Mouse (Mus musculus): ENCODE measurements at regions not wholly inside any gene's neighbourhood (a gene's known extent, or its start where the extent isn't known, plus 50 kb on each side); places are given as distances from the start of the nearest gene placed in this dataset.

DNA sequence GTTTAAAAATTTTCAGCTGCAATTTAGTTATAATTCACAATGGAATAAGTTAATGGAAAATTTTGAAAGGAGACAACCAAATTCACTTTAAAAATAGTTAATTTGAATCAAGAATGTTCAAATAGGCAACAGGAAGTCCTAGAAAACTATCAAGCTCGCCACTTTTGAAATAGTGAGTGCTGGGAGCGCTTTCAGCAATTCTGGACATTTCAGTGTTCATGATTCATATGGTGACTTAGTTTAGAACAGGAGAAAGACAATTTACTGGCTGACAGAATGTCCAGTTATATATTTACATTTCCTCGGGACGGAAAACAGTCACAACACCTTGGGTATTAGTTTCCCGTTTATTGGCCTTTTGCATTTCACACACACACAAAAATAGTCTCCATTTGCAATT lies 691.9 kb upstream of the Adgrl2 start:
- no peak for DNase-seq (ENCODE audit: low spot score in 2 of 2)
- intact Hi-C loops (cut with DNase I) = no loop called here

DNA sequence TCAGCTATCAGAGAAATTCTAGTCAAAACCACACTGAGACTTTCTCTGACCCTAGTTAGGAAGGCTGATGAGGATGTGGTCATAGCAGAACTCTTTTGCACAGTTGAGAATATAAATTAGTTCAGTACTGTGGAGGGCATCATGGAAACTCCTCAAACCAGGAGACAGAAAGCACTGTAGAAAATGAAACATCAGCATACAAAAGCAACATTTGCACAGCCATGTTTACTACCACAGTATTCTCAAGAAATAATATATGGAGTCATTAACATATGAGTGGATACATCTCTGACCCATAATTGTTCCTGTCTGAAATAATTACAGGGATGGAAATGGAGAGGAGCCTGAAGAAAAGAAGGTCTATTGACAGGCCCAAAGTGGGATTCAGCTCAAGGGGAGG lies 683.6 kb upstream of the Adgrl2 start:
- intact Hi-C loops (cut with DNase I) = no loop called here
- no peak for DNase-seq (ENCODE audit: low spot score in 2 of 2)

DNA sequence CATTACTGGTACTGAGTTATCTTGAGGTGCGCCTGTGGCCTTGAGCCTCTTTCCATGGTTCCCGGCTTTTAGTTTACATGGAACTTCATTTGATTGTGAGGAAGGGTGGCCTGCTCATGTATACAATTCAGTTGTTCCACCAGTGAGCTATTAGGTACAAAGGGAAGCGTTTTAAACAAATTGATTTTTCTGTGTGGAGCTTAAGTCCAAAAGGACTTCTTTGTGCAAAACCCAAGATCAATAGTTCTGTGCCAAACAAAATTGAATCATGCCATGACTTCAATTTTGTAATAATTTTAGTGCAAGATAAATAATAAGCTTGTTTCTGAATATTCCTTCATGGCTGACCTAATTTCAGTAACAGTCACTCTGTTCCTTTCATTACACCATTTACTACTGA lies 674.3 kb upstream of the Adgrl2 start:
- intact Hi-C loops (cut with DNase I) = no loop called here
- DNase-seq (ENCODE audit: low spot score in 2 of 2) = no peak

DNA sequence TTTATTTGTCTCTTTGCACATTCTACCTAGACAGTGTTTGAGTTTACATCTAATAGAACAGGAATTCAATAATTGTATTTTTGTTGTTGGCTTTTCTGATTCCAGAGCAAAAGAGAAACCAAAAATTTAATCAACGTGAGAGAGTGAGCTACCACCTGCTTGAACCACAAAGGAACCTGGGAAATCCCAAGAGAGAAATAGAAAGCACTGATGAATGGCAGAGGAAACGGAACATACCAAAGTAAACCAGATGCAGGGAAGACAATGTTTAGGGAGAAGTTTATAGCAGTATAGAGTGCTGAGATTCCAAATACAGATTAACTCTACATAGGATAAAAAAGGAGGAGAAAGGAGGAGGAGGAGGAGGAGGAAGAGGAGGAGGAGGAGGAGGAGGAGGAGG lies 648.0 kb upstream of the Adgrl2 start:
- DNase-seq (ENCODE audit: low spot score in 2 of 2) = no peak
- intact Hi-C loops (cut with DNase I) = no loop called here

DNA sequence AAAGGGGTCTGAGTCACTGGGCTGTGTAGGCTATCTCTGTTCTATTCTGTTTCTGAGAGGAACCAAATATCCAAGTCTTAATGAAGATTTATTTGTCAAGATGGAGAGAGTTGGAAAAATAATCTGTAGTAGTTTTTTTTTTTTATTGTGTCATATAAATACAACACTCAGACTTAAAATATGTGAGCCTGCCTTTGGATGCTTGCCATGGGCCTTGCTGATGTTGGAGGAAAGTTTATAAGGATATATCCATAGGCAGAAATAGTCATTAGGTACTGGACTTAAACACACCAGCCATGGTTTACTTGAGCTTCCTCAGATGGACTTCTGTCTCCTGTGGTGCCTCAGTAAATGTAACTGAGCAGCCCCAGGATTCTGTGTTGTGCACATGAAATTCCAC lies 635.8 kb upstream of the Adgrl2 start:
- DNase-seq (ENCODE audit: low spot score in 2 of 2) = no peak
- intact Hi-C loops (cut with DNase I) = no loop called here

DNA sequence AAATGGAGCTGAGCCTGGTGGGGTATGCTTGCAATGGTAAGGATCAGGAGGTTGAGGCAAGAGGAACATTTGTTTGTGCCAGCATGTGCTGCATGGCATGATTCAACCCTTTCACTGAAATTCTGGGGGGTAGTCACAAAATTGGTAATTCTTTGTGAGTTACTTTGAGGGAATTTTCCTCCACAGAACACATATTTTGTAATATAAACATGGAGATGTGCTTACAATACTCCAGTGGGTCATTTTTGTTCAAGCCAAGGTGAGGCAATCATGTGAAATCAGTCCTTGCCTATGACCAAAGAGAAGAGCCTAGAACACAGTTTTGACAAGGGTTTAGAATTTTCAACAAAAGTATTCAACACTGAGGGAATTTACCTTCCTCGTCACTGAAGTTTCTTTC lies 635.1 kb upstream of the Adgrl2 start:
- intact Hi-C loops (cut with DNase I) = no loop called here
- DNase-seq (ENCODE audit: low spot score in 2 of 2) = no peak

DNA sequence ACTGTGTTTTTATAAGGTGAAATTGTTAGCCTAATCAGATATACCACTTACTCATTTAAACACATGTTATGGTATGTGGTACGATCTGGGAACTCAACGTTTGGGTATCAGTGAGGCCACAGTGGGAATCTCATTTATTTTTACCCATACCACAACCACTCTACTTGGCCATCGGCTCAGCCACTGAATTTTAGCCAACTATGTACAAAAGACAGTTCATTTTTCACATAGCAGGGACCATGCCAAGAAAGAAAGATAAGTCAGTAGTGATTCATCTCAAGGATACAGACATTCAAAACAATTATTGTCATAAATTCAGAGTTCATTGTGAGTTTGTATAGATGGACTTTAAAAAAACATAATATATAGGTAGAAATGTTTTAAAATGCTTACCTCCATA lies 634.7 kb upstream of the Adgrl2 start:
- intact Hi-C loops (cut with DNase I) = no loop called here
- no peak for DNase-seq (ENCODE audit: low spot score in 2 of 2)

DNA sequence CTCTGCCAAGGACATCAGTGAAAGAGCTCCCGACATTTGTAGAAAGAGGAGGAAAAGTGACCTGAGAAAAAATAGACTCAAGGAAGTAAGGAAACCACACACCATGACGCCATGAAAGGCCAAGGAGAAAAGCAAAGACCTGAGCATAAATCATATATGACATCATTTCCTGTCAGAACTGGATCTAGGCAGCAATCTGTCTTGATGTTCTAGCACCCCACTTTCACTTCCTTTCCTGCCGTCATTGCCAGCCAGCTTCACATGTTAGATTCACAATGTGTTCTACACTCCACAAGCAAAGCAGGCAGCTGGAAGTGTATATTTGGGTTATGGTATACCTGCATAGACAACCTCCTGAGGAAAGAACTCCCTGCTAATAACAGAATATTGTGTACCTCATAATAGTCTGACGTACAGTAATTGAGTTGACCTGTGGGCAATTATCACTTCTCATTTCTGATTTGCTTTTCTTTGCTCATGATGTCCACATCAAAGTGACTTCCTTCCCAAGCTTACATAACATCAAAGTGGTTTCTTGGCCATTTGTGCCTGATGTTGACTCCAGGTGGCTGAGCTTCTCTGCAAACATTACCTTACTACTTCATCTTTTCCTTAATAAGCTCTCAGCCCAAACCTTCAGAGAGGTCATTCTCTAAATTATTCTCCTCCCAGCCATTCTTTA lies 633.6 kb upstream of the Adgrl2 start:
- intact Hi-C loops (cut with DNase I) = no loop called here
- DNase-seq (ENCODE audit: low spot score in 2 of 2) = no peak

DNA sequence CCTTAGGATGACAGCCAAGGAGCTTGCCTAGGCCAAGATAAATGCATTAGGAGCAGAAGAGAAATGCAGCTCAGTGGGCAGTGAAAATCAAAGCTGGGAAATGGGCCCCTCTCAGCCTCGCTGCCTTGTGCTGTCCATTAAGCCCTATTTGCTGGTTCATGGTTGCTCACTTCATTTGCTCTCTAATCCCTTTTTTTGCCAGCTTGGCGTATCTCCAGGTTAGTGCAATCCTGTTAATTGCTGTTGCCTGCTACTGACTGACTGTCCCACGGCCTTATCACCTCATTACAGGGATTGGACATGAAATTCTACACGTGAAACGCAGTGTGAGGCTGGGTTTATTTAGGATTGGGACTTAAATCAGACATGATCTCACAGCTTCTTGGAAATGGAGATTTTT lies 613.5 kb upstream of the Adgrl2 start:
- intact Hi-C loops (cut with DNase I) = no loop called here

DNA sequence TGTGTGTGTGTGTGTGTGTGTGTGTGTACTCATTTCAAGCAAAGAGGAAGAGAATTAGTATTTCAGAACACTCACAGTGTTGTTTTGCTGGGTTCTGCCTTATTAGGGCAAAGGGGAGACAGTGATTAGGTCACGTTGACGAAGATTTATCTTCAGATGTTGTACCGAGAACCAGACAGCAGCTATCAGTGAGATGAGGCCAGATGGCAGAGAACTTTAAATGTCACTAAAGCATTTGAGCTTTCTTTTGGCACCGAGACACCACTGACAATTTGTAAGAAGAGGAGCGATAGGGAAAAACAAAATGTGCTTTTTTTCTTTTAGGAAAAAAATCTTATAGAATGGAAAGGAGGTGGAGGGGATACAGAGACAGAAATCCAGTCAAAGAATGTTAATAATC lies 610.9 kb upstream of the Adgrl2 start:
- DNase-seq (ENCODE audit: low spot score in 2 of 2) = peak in 1 of 2 experiments; percentile 2

More for the DNA sequence above, 613.5 kb upstream of the Adgrl2 start:
- DNase-seq (ENCODE audit: low spot score in 2 of 2) = no peak

DNA sequence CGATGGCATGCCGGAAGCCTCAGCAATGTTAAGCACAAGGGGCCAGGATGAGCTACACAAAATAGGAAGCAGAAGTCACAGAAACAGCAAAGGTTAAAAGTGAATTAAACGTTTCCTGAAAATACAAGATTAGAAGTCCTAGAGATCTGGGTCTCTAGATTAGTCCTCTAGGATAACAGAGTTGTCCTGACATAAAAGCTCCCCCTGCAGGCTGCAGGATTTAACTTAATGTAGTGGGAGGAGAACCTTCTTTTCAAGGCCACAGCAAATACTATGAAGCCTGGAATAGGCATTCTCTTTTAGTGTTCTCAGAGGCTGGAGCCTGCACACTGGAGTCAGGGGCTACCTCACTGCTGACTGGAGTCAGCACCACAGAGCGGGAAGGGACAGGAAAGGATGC lies 604.1 kb upstream of the Adgrl2 start:
- DNase-seq (ENCODE audit: low spot score in 2 of 2) = peak in 1 of 2 experiments; percentile 8
- intact Hi-C loops (cut with DNase I) = no loop called here

More for the DNA sequence above, 610.9 kb upstream of the Adgrl2 start:
- intact Hi-C loops (cut with DNase I) = no loop called here

DNA sequence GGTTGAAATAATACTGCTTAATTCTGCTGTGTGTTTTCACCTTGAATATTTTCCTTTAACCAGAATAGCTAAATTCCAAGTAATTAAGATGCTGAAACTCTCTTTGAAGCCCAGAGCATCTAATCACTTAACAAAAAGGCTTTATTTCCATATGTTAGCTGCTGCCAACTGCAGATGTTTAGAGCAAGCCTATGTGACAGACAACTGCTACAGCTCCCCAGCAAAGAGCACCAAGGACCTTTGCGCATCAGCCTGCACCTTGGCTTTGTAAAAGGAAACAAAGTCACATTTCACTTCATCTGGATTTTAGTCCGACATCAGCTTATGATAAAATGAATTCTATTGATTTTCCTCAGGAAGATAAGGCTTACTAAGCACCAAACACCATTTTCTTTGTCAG lies 595.4 kb upstream of the Adgrl2 start:
- intact Hi-C loops (cut with DNase I) = no loop called here
- no peak for DNase-seq (ENCODE audit: low spot score in 2 of 2)

DNA sequence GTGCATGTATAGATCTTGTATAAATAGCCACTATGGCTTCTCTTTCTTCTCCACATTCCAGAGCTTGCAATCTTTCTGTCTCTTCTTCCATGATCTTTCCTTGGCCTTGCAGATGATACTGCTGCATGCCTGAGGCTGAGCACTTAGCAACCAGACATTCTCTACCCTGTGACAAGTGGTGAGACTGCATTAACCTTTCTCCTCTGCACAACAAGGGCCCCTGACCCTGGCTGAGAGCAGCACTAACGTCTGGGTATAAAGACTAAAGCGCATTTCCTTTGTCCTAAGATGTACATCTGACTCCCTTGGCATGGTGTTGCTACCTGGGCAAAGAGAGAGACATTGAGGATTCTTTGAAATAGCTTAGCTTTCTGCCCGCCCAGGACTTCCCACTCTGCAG lies 590.8 kb upstream of the Adgrl2 start:
- no peak for DNase-seq (ENCODE audit: low spot score in 2 of 2)
- intact Hi-C loops (cut with DNase I) = no loop called here

DNA sequence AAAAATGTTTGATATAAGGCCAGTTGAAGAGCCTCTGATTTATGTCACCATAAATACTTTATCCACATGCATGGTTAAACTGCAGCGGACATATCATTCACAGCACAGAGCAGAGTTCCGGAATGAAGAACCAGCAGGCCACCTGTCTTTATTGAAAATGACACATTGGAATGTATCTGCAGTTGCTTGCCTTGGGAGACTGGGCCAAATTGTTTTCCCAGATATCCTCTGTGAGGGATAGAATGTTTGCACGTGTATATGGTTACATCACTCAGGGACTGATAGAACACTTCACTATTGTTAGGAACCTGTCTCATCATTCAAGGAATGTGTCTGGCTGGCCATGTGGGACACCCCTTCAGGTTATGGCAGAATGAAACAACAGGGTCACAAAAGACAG lies 585.3 kb upstream of the Adgrl2 start:
- DNase-seq (ENCODE audit: low spot score in 2 of 2) = no peak
- intact Hi-C loops (cut with DNase I) = no loop called here

DNA sequence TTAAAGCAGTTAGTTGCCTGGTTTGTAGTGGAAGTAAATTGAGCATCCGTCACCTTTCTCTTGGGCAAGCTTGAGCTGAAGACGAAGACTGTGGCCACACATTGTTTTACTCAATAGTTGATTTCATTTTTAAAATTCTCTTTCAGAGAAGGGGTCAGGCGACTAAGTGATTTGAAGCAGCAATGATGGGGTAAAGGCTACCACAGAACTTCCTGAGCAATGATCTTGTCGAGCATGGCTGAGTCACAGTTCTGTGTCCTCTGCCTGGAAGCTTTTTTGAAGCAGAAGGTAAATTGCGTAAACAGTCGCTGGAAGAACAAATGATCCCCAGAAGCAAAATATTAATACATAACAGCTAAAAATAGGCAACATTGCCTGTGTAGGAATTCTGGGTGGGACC lies 576.5 kb upstream of the Adgrl2 start:
- intact Hi-C loops (cut with DNase I) = no loop called here
- no peak for DNase-seq (ENCODE audit: low spot score in 2 of 2)

DNA sequence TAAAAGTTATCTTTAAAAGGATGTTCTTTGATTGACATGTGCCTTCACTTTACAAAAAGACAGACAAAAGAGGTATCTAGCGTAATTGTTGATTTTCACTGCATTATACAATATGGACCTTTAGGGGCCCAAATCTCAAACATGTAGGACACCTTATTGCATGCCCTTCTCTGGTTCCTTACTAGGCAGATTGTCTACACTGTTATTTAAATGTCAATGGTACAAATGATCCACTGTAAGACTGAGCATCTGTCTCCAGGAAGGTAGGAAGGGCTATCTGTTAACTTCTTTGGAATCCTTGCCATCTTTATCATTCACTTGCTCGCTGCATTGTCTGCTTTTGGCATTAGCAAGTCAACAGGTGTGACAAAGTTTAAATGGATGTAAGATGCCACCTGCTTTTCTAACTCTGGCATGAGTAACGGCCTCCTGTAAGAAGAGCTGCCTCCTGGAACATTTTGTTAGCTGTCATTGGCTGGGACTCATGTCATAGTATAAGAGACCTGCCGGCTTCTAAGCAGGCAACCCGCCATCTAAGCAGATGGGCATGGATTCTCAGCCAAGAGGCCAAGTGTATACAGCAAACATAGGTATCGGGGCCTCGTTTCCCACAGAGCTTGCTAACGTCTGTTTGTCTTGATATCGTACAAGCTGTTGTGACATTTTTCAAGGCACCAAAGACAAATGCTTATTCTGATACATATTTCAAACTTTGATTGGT lies 560.0 kb upstream of the Adgrl2 start:
- DNase-seq (ENCODE audit: low spot score in 2 of 2) = no peak
- intact Hi-C loops (cut with DNase I) = no loop called here

DNA sequence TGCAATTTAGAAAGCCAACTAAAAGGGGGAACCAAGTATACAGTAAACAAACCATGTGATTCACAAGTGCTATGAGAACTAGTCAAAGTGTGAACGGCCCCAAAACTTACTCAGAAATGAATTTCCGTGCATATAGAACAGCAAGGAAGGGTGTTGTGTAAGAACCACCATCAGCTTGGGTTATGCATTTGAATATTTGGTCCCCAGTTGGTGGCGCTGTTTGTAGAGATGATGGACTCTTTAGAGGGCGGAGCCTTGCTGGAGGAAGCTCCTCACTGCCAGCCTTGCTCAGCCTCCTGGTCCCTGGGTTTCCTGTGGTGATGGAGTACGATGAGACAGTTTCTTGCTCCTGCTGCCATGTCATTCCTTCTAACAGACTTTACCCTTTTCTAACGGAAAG lies 556.7 kb upstream of the Adgrl2 start:
- intact Hi-C loops (cut with DNase I) = no loop called here
- peak in 1 of 2 experiments; percentile 6 for DNase-seq (ENCODE audit: low spot score in 2 of 2)

DNA sequence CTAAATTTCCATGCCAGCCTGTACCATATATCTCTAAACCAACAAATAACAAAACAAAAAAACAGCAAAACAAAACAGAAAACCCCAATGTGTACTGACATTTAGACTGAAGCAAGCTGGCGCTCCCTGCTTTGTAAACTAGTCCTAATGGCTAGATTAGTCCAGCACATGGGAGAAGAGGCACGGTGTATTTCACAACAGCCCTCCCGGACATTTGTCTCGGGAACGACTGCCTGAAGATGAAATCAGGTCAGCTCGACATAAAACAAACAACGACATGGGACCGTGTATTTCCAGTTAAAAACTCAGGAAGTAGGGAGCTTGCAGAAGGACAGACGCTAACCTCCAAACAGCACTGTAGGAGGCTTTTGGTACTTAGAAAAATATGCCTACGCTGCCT lies 555.9 kb upstream of the Adgrl2 start:
- intact Hi-C loops (cut with DNase I) = no loop called here
- no peak for DNase-seq (ENCODE audit: low spot score in 2 of 2)

DNA sequence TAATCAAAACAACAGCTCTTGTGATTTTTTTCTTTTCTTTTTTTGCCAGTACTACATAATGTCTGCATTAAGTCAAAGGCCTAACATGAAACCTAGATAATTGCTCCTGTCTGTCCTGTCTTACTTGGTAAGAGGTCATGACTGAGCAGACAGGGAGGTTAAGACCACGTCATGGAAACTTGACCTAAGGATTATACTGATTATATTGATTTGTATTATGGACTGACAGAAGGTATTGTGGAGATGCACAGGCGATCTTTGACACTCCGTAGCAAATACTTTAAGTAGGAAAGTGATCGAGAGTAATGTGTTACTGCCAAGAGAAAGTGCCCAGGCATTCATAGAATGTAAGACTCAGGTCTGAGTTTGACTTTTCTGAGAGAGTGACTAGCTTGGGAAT lies 543.8 kb upstream of the Adgrl2 start:
- no peak for DNase-seq (ENCODE audit: low spot score in 2 of 2)
- intact Hi-C loops (cut with DNase I) = no loop called here

DNA sequence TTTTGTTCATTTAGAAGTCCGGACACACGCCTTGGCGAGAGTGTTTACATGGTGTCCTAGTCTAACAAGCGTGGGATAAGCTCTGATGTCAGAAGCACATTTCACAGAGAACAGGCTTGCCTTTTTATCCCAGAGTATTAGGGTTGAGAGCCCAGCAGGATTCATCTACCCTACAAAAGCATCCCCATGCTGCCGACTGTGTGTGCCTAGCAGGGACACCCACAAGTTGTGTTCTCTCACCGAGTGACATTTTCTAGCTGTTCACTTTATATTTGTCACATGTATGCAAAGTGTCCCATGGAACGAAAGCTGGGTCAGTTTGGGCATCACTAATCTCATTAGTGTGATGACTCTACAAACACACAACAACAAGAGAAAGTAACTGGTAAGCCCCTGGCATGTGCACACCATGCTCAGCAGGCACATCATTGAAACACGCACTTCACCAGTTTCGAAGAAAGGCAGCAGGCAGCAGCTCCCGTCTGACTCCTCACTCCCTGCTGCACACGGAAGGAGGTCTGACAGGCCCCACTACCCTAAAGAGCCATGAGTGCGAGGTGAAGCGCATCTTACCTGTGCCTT lies 539.8 kb upstream of the Adgrl2 start:
- intact Hi-C loops (cut with DNase I) = no loop called here
- DNase-seq (ENCODE audit: low spot score in 2 of 2) = no peak

DNA sequence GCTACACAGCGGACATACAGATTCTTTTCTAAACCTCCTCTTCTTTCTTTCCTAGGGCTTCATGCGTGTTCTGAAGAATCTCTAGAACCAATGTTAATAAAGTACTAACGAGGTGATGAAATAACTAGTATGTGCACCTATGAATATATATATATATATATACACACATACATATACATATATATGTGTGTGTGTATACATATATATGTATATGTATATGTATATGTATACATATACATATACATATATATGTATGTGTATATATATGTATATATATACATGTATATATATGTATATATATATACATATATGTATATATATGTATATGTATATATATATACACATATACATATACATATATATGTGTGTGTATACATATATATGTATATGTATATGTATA lies 536.2 kb upstream of the Adgrl2 start:
- intact Hi-C loops (cut with DNase I) = no loop called here
- no peak for DNase-seq (ENCODE audit: low spot score in 2 of 2)

Measured in left cerebral cortex, postnatal 14 days (tissue).